Mouse (Mus musculus): ENCODE measurements at regions not wholly inside any gene's neighbourhood (a gene's known extent, or its start where the extent isn't known, plus 50 kb on each side); places are given as distances from the start of the nearest gene placed in this dataset.
A peak's percentile ranks its signal among the peaks of the same experiment; 100 is the strongest.

DNA sequence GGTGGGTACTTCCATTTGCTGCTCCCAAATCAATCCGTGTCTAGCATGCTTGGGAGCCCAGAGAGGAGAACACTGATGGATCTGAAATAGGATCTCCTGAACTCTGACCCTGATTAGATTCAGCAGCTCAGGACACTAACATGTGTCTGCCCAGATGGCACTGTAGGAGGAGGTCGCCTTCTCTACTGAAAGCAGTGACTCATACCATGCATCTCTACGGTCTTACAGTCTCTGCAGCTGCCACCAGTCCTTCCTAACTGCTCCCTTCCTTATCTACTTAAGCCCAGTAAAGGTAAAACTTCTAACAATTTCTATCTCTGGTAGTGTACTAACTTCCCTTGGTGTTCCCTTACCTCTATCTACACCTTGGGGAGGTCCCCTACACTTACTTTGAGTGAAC lies 80.7 kb upstream of the Il12b start:
- intact Hi-C loops (cut with DNase I) = no loop called here
- DNase-seq (ENCODE audit: low spot score in 2 of 2) = no peak

DNA sequence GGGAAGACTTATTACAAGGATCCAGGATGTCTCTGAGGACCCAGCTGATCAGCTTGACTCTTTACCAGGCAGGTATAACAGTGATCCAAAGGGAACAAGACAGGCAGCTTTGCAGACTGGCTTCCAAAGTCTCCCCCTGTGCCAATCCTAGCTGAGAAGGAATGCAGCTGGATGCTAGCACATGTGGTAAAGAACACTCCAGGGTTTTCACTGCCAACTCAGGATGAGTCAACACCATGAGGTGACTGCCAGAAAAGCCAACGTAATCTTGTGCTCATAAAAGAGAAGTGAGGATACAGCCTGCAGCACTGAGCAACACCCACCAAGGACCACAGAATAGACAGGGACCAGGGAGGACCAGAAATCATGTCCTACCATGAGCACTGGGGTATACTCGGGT lies 76.5 kb upstream of the Il12b start:
- DNase-seq (ENCODE audit: low spot score in 2 of 2) = peak; percentile 59 to 62
- intact Hi-C loops (cut with DNase I) = no loop called here

DNA sequence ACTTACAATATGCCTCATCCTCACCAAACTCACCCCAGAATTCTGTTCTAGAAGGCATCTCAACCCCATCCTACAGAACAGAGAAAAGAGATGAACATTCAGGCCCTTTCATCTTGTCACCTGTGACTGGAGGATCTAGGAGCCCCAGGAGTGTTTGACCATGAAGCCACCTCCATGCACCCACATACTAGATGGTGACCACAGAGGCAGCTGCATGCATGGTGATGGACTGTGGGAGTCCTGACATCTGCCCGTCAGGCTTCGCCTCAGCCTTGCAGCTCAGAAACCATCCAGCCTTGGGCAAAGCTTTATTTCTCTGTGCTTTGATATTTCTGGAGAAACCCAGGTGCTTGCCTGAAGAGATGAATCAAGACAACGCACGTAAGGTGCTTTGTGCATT lies 74.8 kb upstream of the Il12b start:
- no peak for DNase-seq (ENCODE audit: low spot score in 2 of 2)
- intact Hi-C loops (cut with DNase I) = loop anchor here (2.0 kb wide), 1 partner anchor 490 kb away; no protein-coding TSS in a partner anchor

DNA sequence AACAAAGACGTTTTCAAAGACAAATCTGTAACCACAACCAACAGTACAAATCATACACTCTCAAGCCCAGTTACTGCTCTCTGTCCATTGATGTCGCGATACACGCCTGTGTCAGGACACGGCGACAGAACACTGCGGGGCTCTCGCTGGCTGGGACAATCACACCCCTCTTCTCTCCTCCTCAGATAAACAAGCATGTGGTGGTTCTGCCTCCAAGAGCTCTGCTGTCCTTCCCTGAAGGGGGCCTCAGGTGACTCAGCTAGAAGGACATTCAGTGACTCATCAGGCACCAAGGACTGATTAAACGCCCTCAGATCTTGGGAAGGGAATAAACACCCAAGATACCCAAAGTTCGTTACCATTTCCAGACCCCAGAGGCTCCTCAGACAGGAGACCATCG lies 74.3 kb upstream of the Il12b start:
- DNase-seq (ENCODE audit: low spot score in 2 of 2) = no peak
- intact Hi-C loops (cut with DNase I) = loop anchor here (2.0 kb wide), 1 partner anchor 491 kb away; no protein-coding TSS in a partner anchor

DNA sequence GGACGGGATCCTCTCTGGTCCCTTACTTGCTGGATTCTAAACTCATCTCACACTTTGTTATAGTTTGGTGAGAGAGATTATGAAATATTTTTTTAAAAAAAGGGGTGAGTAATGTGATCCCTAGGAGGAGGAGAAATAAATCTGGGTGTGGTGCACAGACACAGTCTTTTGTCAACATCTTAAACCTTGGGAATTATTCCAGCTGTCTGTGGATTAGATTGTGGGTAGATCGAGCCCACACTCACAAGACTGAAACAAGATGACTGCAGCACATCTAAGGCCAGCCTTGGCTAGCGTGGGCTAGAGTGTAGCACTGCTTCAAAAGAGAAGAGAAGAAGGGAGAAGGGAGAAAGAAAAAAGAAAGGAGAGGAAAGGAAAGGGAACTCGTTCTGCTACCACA lies 70.4 kb upstream of the Il12b start:
- intact Hi-C loops (cut with DNase I) = no loop called here
- no peak for DNase-seq (ENCODE audit: low spot score in 2 of 2)

DNA sequence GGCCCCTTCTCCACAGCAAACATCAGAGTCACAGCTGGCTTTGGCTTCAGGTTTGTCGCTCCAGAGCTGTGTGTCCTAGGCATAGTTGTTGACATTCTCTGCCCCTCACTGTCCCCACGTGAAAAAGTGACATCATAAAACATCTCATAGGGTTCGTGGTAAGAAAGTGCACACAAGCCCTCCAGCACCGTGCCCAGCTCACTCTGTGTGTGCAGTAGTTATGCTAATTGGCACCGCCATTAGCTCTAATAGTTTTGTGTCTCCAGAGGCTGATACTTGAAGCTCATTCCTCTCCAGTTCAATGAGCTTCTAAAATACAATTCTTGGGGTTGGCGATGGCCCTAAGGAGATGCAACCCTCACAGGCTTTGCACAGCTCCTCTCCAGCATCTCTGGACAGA lies 69.4 kb upstream of the Il12b start:
- DNase-seq (ENCODE audit: low spot score in 2 of 2) = no peak
- intact Hi-C loops (cut with DNase I) = loop anchor here (5.0 kb wide), 1 partner anchor 122 kb away; no protein-coding TSS in a partner anchor

DNA sequence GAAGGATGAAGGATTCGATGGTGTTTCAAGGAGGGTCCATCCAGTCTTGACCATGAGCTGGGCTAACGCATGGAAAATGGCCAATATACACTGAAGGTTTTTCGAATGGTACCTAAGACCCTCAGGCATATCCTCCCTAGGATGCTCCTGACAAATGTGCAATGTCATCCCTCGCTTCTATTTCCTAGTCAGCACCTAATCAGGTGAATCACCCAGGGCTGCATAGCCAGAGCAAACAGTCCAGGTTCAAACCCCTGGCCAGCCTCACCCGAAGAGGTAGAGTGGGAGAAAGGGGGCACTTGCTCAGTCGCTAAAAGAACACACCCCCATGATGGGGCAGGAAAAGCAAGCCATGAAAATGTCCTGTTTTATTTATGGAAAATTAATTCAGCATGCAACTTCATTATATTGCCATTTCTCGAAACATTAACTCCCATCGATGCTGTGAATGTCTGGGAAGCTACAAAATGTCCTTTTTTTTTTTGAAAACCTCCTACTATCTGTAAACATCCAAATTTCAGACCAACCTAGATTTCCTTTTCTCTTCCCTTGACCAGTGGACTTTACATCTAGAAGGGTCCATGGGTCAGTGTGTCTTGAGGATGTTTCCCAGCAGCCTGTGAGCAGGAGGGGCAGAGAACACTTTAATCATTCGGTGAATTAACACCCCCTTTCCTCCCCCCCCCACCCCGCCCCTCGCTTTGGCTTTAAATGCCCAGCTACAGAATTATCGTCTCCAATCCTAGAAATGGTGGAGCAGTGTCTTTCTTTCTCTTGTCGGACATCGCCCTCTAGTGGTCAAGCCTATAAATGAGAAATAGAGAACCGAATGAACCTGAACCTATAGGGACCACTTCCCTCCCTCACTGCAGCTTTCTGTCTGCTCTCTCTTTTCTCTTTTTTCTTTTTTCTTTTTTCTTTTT lies 68.8 kb upstream of the Il12b start:
- DNase-seq (ENCODE audit: low spot score in 2 of 2) = peak; percentile 47 to 50
- intact Hi-C loops (cut with DNase I) = loop anchor here (1.0 to 5.0 kb wide), 3 partner anchors 121 to 565 kb away; no protein-coding TSS in a partner anchor

DNA sequence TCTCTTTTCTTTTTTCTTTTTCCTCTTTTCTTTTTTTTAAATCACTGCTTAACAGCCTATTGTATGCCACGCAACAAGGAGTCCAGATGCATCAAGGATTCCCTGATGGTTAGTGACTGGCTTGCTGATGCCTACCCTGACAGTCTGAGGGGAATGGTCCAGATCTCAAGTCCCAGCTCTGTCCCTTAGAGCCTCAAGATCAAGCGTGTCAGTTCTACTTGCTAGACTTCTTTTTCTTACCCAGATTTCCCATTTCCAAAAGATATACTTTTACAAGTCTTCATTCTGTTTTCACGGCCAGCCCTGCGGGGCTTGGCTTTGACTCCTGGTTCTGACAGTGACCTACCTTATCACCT lies 68.1 kb upstream of the Il12b start:
- intact Hi-C loops (cut with DNase I) = loop anchor here (1.0 to 5.0 kb wide), 3 partner anchors 121 to 565 kb away; no protein-coding TSS in a partner anchor
- DNase-seq (ENCODE audit: low spot score in 2 of 2) = no peak

DNA sequence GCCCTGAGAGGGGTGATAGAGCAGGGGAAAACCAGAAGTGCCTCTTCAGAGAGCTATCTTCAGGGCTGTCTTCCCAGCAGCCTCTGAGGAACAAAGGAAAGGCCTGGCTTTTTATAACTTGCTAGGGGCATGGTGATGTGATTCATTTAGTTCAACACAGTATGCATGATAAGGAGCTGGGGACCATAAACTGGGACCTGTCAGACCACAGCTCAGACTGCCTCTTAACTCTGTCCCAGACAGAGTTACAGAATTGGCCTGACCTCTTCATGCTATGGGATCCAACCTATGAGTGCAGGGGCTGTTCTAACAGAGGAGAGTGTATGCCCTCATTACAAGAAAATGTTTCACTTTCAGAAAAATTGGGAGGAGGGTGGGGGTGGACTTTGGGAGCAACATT lies 59.3 kb upstream of the Il12b start:
- intact Hi-C loops (cut with DNase I) = no loop called here
- DNase-seq (ENCODE audit: low spot score in 2 of 2) = no peak

DNA sequence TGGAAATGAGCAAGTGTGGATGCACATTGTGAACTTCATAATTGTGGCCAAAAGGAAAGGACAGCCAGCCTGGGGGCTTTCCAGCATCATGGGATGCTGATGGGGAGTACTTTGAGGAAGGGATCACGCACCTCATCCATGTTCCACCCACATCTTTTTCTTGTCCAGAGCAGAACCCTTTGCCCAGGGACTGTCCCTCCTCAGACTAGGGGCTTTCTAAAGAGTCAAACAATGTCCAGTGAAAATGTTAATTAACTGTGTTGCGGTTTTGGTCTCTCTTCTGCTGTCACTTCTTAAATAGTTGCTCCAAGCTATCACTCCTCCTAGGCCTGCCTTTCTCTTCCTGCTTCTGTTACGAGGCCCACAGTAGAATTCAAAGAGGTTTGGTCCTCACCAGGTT lies 51.6 kb upstream of the Il12b start:
- no peak for DNase-seq (ENCODE audit: low spot score in 2 of 2)
- intact Hi-C loops (cut with DNase I) = no loop called here

DNA sequence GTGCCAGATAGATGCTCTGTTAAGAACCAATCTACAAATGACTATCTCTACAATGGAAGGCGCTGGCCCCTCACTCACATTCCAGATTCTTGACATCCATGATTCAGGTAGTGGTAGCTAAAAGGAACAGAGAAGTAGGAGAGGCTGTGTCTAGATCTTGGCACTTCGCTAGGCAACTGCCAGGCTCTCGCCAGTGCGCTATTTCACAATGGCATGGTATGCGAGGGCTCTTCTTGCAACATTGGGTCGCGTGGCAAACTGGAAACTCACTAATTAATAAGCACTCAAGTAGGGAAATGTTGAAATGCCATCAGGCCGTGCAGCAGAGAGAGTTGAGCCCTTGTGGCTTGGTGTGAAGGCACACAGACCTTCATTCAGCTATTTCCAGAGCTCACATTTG lies 50.3 kb upstream of the Il12b start:
- intact Hi-C loops (cut with DNase I) = no loop called here
- no peak for DNase-seq (ENCODE audit: low spot score in 2 of 2)
